Mouse (Mus musculus) bone marrow, adult 2 months (tissue): ENCODE data around the gene Cxcl9.

ENCODE experiments used
- CTCF ChIP-seq: fragments of 200-500 bp; IDR thresholded peaks from 2 replicates; pipeline ENCODE4 v1.5.1; 2011; ENCODE audit warnings: low read length, control low read depth; ENCODE audit not compliant: control insufficient read depth, insufficient read depth
- POLR2A ChIP-seq: fragments of 200-500 bp; IDR thresholded peaks from 2 replicates; pipeline ENCODE4 v1.6.1; 2011; ENCODE audit warnings: low read depth, mild to moderate bottlenecking, control low read depth, low read length, borderline replicate concordance; ENCODE audit not compliant: control insufficient read depth

- peak; percentile 46; the same call in 1 of the 2 replicates for TF ChIP-seq CTCF
- TF ChIP-seq POLR2A = peak; percentile 84; the same call in 1 of the 2 replicates
Measured at GRCm38 (mm10) chr5:92277437-92278394, 50.2 kb downstream of the Cxcl9 start, which contains the start of gene Naaa.
